Mouse (Mus musculus) stomach, embryonic 16.5 days (tissue): ENCODE results near the gene Thrap3. TPM values are rescaled to one million over a fixed set of nuclear protein-coding genes. Genes with fewer than 3 reads are reported as not detected.
A peak's percentile ranks its signal among the peaks of the same experiment; 100 is the strongest.

Experiments used
- ATAC-seq: fragments of 200-750 bp; cut with Nextera tagmentation; 2 replicates; pipeline ENCODE4 v1.8.0; 2017; ENCODE audit warnings: moderate number of reproducible peaks, moderate TSS enrichment; ENCODE audit not compliant: insufficient read depth, low FRiP score
- H3K27ac ChIP-seq: fragments of 300-500 bp; sonication (generic); 2 replicates; pipeline ENCODE4 v1.5.1; 2014; ENCODE audit warnings: low read length
- H3K27me3 ChIP-seq: fragments of 300-500 bp; sonication (generic); 2 replicates; pipeline ENCODE4 v1.6.1; 2014; ENCODE audit warnings: low read length, control low read depth, mixed read lengths; ENCODE audit not compliant: control insufficient read depth, insufficient read depth
- H3K36me3 ChIP-seq: fragments of 300-500 bp; sonication (generic); 2 replicates; pipeline ENCODE4 v1.6.1; 2014; ENCODE audit warnings: low read length; ENCODE audit not compliant: control insufficient read depth, insufficient read depth
- H3K4me1 ChIP-seq: fragments of 300-500 bp; sonication (generic); 2 replicates; pipeline ENCODE4 v1.6.1; 2014; ENCODE audit warnings: low read length, control low read depth, mixed read lengths; ENCODE audit not compliant: control insufficient read depth, insufficient read depth
- H3K4me2 ChIP-seq: fragments of 300-500 bp; sonication (generic); 2 replicates; pipeline ENCODE4 v1.6.1; 2014; ENCODE audit warnings: low read depth, low read length, mixed read lengths
- H3K4me3 ChIP-seq: fragments of 300-500 bp; sonication (generic); replicated peaks from 2 replicates; pipeline ENCODE4 v1.5.1; 2014; ENCODE audit warnings: mild to moderate bottlenecking, low read length
- H3K9ac ChIP-seq: fragments of 300-500 bp; sonication (generic); 2 replicates; pipeline ENCODE4 v1.6.1; 2014; ENCODE audit warnings: low read length
- H3K9me3 ChIP-seq: fragments of 300-500 bp; sonication (generic); replicated peaks from 2 replicates; pipeline ENCODE4 v1.6.1; 2016; ENCODE audit warnings: low read length, control low read depth; ENCODE audit not compliant: control insufficient read depth
- WGBS: fragments of 180-500 bp; shearing (Covaris S2); extraction: QIAGEN DNeasy Blood & Tissue Kit; methylation state at CpG from one replicate; pipeline ENCODE4 v1.1.7; 2014; 5-methylcytosine and 5-hydroxymethylcytosine counted together
- polyA plus RNA-seq: library from polyadenylated mRNA; unstranded; fragments of >200 nt; fragmentation: Nextera tagmentation; extraction: Ambion mirVana; gene quantifications from 2 replicates; pipeline ENCODE4 v1.2.1, GENCODE M21; 2015

Gene Thrap3
- polyA plus RNA-seq, 1 experiment from 2014 or later: 176 TPM

DNA sequence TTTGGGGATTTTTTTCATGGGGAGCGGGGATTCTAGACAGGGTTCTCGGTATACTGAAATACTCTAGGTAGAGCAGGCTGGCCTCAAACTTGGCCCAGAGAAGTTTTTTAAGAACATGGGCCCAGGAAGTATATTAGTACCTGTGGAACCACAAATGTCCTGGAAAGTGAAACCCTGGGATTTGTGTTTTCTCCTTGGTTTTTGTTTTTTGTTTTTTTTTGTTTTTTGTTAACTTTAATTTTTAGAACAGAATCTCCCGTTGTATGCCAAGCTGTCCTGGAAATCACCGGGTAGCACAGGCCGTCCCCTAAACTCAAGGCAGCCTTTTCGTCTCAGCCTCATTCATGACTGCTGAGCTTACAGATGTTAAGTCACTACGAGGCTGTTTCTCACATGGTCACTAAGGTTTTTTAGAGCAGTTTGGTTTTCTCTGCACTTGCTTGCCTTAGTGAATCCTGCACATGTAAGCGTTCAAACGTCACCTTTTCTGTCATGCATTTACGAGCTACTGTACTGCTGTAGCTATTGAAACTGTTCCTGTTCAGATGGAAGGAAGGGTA is 856 bp upstream of the Thrap3 start:
- ATAC-seq: no peak
- peak overlapping the region; percentile 81 for H3K4me3 ChIP-seq
- H3K9ac ChIP-seq: peak overlapping the region; percentile 77
- peak overlapping the region; percentile 96 for H3K27ac ChIP-seq
- H3K4me2 ChIP-seq: peak overlapping the region; percentile 72
- H3K9me3 ChIP-seq: no peaks in the 10 kb centered on the region
- H3K4me1 ChIP-seq: peaks cover 20% of the 10 kb centered on the region
- H3K36me3 ChIP-seq: no peaks in the 10 kb centered on the region
- 74% methylated on average over 10 of the region's 10 CpGs for WGBS
- no peaks in the 10 kb centered on the region for H3K27me3 ChIP-seq

DNA sequence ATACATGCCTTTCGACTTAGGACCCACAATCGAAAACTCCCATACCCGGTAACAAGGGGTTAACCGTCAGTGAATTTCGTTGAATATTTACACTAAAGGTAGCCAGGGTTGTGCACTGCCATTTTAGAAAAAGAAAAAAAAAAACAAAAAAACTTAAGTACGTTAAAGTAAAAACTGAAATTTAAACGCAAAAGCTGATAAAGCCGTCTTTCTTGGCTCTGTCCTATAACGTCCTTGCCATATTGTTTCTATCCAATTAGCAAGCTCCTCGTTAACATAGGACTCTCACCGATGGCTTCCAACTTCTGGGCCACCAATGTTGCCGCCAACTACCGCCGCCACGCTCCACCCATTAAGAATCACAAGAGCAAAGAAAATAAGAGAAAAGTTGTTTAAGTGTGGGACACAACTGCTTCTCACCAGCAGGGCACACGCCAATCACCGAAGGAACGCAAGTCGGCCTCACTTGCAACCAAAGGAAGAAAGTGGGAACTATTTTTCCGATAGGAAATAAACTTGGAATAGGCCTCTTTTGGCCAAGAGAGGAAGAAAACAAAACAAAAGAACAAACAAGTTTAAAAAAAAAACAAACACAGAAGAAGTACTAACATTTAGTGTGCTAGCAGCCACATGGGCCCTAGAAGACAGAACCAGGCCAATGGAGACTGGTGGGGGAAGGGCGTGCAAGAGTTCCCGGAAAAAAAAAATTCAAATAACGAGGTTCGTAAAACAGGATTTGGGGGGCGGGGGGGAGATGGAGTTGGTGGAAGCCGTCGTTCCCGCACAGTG is 852 bp downstream of the Thrap3 start:
- H3K27me3 ChIP-seq: no peaks in the 10 kb centered on the region
- H3K36me3 ChIP-seq: no peaks in the 10 kb centered on the region
- H3K27ac ChIP-seq: peak overlapping the region; percentile 93
- peaks cover 28% of the 10 kb centered on the region for H3K4me1 ChIP-seq
- ATAC-seq: no peak
- peak overlapping the region; percentile 86 for H3K4me2 ChIP-seq
- no peaks in the 10 kb centered on the region for H3K9me3 ChIP-seq
- H3K9ac ChIP-seq: peak overlapping the region; percentile 85
- peak overlapping the region; percentile 81 for H3K4me3 ChIP-seq
- under 1% methylated on average over 28 of the region's 28 CpGs for WGBS

DNA sequence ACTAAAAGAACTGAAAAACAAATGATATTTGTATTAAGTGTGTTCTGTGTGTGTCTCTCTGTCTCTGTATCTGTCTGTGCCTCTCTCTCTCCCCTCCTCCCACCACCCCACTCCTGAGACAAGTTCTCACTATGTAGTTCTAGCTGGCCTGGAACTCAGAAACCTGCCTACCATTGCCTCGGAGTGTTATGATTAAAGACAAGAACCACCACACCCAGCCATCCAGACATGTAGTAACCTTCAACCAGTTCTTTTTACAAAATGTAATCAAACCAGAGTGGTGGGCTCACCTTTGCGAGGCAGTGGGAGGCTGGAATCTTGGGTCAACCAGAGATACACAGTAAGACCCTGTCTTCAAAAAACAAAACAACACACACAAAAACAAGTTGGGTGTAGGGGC is 1.9 kb downstream of the Thrap3 start:
- peaks cover 28% of the 10 kb centered on the region for H3K4me1 ChIP-seq

DNA sequence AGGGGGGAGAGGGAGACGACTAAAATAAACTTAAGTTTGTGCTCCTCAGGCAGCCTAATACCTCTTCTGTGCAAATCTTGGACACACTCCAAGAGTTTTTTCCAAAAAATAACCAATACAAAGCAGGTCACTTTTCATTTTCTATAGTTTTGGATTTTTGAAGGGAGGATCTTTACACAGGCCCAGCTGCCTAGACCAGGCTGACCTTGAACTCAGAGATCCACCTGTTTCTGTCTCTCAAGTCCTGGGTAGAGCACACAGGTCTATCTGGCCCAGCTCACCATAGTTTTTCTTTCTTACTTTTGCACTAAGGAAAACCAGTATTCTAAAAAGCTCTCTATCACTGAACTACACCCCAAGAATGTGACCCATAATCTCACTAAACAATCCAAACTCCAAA is 2.5 kb downstream of the Thrap3 start:
- Histone ChIP-seq H3K4me2 (peak overlapping the region; percentile 86), H3K9ac (peak overlapping the region; percentile 37), H3K27me3 (no peaks in the 10 kb centered on the region), H3K9me3 (no peaks in the 10 kb centered on the region), H3K4me3 (peak overlapping the region; percentile 81), H3K36me3 (no peaks in the 10 kb centered on the region), H3K4me1 (peaks cover 28% of the 10 kb centered on the region), H3K27ac (0 out of 2 replicates have a peak overlapping the region, but pooled peaks have one; percentile 26)
- ATAC-seq: no peak
- 19% methylated on average over 1 of the region's 1 CpGs for WGBS

More for the DNA sequence above, 1.9 kb downstream of the Thrap3 start:
- H3K27ac ChIP-seq: 0 out of 2 replicates have a peak overlapping the region, but pooled peaks have one; percentile 26
- no peaks in the 10 kb centered on the region for H3K27me3 ChIP-seq
- peak overlapping the region; percentile 86 for H3K4me2 ChIP-seq
- peak overlapping the region; percentile 81 for H3K4me3 ChIP-seq
- no peaks in the 10 kb centered on the region for H3K36me3 ChIP-seq
- 20% methylated on average over 2 of the region's 2 CpGs for WGBS
- peak overlapping the region; percentile 85 for H3K9ac ChIP-seq
- ATAC-seq: no peak
- H3K9me3 ChIP-seq: no peaks in the 10 kb centered on the region

DNA sequence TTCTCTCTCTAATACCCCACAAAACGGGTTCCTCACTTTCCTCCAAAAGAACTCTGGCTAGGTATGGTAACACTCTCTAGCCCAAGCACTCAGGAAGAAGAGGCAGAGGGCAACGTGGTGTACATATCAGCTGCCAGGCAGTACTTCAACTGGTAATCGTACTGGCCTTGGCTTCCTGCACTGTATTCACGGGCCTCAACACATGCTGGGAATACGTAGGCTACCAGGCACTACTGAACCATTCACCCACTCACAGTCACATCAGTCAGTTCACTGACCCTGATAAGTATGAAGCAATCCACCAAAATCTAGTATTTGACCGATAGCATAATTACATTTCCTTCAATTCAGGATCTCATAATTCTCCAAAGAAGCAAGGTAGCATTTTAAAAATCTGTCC is 3.0 kb downstream of the Thrap3 start:
- Histone ChIP-seq H3K4me2 (peak overlapping the region; percentile 86), H3K27me3 (no peaks in the 10 kb centered on the region), H3K36me3 (no peaks in the 10 kb centered on the region), H3K9me3 (no peaks in the 10 kb centered on the region), H3K4me3 (peak overlapping the region; percentile 81), H3K4me1 (peaks cover 28% of the 10 kb centered on the region), H3K9ac (no peak overlapping the region), H3K27ac (no peak overlapping the region)
- no peak for ATAC-seq
- 67% methylated on average over 6 of the region's 6 CpGs for WGBS

DNA sequence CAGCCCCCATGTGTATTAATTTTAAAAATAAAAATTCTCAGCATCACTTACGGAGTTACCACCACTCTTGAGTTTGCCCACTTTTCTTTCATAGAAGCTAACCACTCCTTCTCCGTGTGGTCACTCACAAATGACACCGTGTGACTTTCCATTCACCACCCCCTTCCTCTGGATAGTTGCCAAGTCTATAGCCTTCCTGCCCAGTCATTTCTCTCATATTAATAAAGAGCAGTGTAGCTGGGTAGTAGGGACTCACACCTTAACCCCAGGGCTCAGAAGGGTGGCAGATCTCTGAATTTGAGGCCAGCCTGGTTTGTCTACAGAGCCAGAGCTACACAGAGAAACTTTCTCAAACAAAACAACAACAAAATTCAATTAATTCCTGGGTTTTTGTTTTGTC is 5.1 kb downstream of the Thrap3 start:
- Histone ChIP-seq H3K4me3 (no peak overlapping the region), H3K9ac (no peak overlapping the region), H3K36me3 (0 out of 2 replicates have a peak, but pooled peaks cover 6% of the 10 kb centered on the region), H3K4me1 (peaks cover 28% of the 10 kb centered on the region), H3K9me3 (no peaks in the 10 kb centered on the region), H3K27me3 (no peaks in the 10 kb centered on the region), H3K4me2 (no peak overlapping the region), H3K27ac (no peak overlapping the region)
- ATAC-seq: no peak
- 71% methylated on average over 3 of the region's 3 CpGs for WGBS

DNA sequence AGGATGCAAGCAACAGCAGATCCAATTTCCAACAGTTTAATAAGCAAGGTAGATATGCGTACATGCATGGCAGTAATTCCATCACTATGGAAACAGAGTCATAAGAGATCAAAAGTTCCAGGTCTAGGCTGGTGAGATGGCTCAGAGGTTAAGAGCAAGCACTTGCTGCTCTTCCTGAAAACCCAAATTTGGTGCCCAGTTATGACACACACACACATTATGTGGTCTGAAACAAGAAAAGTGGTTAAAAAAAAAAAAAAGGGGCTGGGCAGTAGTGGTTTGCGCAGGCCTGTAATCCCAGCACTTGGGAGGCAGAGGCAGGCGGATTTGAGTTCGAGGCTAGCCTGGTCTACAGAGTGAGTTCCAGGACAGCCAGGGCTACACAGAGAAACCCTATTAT is 7.6 kb downstream of the Thrap3 start:
- H3K4me3 ChIP-seq: no peak overlapping the region
- H3K27me3 ChIP-seq: no peaks in the 10 kb centered on the region
- 88% methylated on average over 4 of the region's 4 CpGs for WGBS
- peaks cover 6% of the 10 kb centered on the region; the same call in 1 of the 2 replicates for H3K36me3 ChIP-seq
- H3K9ac ChIP-seq: no peak overlapping the region
- H3K4me2 ChIP-seq: no peak overlapping the region
- no peaks in the 10 kb centered on the region for H3K9me3 ChIP-seq
- no peak for ATAC-seq
- no peak overlapping the region for H3K27ac ChIP-seq
- H3K4me1 ChIP-seq: peaks cover 16% of the 10 kb centered on the region

DNA sequence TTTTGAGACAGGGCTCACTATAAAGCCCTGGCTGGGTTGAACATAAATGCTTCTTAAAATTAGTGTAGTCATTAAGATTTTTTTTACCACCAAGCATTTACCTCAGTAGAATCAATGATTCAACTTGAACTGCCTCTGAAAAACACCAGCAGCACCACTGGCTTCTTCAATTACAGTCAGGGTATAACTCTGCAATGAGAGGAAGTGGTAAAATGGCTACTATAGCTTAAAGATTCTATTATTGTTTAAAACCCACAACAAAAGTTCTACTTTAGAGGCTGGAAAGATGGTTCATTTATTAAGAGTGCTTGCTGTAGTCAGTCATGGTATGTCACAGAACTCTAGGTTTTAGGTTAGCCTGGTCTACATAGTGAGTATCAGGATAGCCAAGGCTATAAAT is 8.3 kb downstream of the Thrap3 start:
- no peak overlapping the region for H3K4me3 ChIP-seq
- no peaks in the 10 kb centered on the region for H3K9me3 ChIP-seq
- peaks cover 6% of the 10 kb centered on the region; the same call in 1 of the 2 replicates for H3K36me3 ChIP-seq
- ATAC-seq: no peak
- peaks cover 11% of the 10 kb centered on the region for H3K4me1 ChIP-seq
- no peak overlapping the region for H3K27ac ChIP-seq
- no peaks in the 10 kb centered on the region for H3K27me3 ChIP-seq
- H3K9ac ChIP-seq: no peak overlapping the region
- H3K4me2 ChIP-seq: no peak overlapping the region

DNA sequence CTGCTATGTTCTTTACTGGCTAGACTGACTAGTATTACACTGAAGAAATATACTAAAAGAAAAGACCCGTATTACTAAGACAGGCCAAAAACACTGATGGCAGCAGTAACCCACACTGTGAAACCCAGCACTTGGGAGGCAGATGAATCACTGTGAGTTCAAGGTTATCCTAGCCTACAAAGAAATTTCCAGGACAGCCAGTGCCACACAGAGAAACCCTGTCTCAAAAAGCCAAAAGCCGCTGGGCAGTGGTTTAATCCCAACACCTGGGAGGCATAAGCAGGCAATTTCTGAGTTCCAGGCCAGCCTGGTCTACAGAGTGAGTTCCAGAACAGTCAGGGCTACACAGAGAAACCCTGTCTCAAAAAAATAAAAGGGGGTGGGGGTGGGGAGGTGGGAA is 11.9 kb downstream of the Thrap3 start:
- ATAC-seq: no peak
- peaks cover 6% of the 10 kb centered on the region for H3K36me3 ChIP-seq
- no peak overlapping the region for H3K4me2 ChIP-seq
- H3K4me3 ChIP-seq: no peak overlapping the region
- H3K4me1 ChIP-seq: no peaks in the 10 kb centered on the region
- WGBS: 91% methylated on average over 2 of the region's 2 CpGs
- H3K27ac ChIP-seq: no peak overlapping the region
- no peaks in the 10 kb centered on the region for H3K9me3 ChIP-seq
- no peaks in the 10 kb centered on the region for H3K27me3 ChIP-seq
- H3K9ac ChIP-seq: no peak overlapping the region
